Mouse (Mus musculus) liver (tissue): ENCODE measurements around the gene Lpar1.
A peak's percentile ranks its signal among the peaks of the same experiment; 100 is the strongest.

Source experiments
- DNase-seq: peaks from one replicate; pipeline ENCODE4 v3.0.0-alpha.2; 2020; ENCODE audit warnings: mixed read lengths

The Lpar1 gene

GRCm38 (mm10) chr4:58553631-58554358 lies at the start of gene Lpar1:
TSS of gene Lpar1 (minus strand) at chr4:58553898.
- DNase-seq, result no peak

- no peak for DNase-seq
Observed at GRCm38 (mm10) chr4:58585942-58586341, 32.2 kb upstream of the Lpar1 start.

GRCm38 (mm10) chr4:58581191-58581590 lies 27.5 kb upstream of the Lpar1 start:
- no peak for DNase-seq

- no peak for DNase-seq
Observed at GRCm38 (mm10) chr4:58580516-58580915, 26.8 kb upstream of the Lpar1 start.

GRCm38 (mm10) chr4:58580098-58580497 lies 26.4 kb upstream of the Lpar1 start:
- DNase-seq, result no peak

- DNase-seq, result no peak
Observed at GRCm38 (mm10) chr4:58578488-58578887, 24.8 kb upstream of the Lpar1 start.

GRCm38 (mm10) chr4:58577382-58578048 lies 23.8 kb upstream of the Lpar1 start:
- no peak for DNase-seq

- no peak for DNase-seq
Observed at GRCm38 (mm10) chr4:58575831-58576230, 22.1 kb upstream of the Lpar1 start.

GRCm38 (mm10) chr4:58574024-58574423 lies 20.3 kb upstream of the Lpar1 start:
- DNase-seq, result no peak

GRCm38 (mm10) chr4:58572446-58572845 lies 18.7 kb upstream of the Lpar1 start:
- DNase-seq, result no peak

GRCm38 (mm10) chr4:58571661-58572060 lies 18.0 kb upstream of the Lpar1 start:
- no peak for DNase-seq

GRCm38 (mm10) chr4:58571232-58571631 lies 17.5 kb upstream of the Lpar1 start:
- no peak for DNase-seq

GRCm38 (mm10) chr4:58568486-58568885 lies 14.8 kb upstream of the Lpar1 start:
- DNase-seq, result no peak

GRCm38 (mm10) chr4:58562776-58563175 lies 9.1 kb upstream of the Lpar1 start:
- no peak for DNase-seq

- DNase-seq, result no peak
Observed at GRCm38 (mm10) chr4:58557001-58557400, 3.3 kb upstream of the Lpar1 start.

GRCm38 (mm10) chr4:58554359-58554838 lies 701 bp upstream of the Lpar1 start:
- no peak for DNase-seq

GRCm38 (mm10) chr4:58552731-58553630 lies 717 bp downstream of the Lpar1 start:
- DNase-seq, result peak; percentile 61

GRCm38 (mm10) chr4:58552229-58552628 lies 1.5 kb downstream of the Lpar1 start:
- DNase-seq, result no peak

- peak; percentile 75 for DNase-seq
Observed at GRCm38 (mm10) chr4:58551820-58552219, 1.9 kb downstream of the Lpar1 start.

GRCm38 (mm10) chr4:58547725-58548124 lies 6.0 kb downstream of the Lpar1 start:
- DNase-seq, result no peak

GRCm38 (mm10) chr4:58547273-58547565 lies 6.5 kb downstream of the Lpar1 start:
- DNase-seq, result no peak

- DNase-seq, result no peak
Observed at GRCm38 (mm10) chr4:58546441-58547272, 7.0 kb downstream of the Lpar1 start.
